Mouse (Mus musculus) ES-Bruce4 (cell line): ENCODE measurements around the gene Cntnap2.

Experiments
- CTCF ChIP-seq: IDR thresholded peaks from one replicate; pipeline ENCODE4 v1.8.1; 2011; ENCODE audit warnings: low read depth, low read length
- EP300 ChIP-seq: IDR thresholded peaks from 2 replicates; pipeline ENCODE4 v1.6.1; 2011; ENCODE audit warnings: low read depth, low read length; ENCODE audit not compliant: insufficient read depth
- POLR2A ChIP-seq: IDR thresholded peaks from one replicate; pipeline ENCODE4 v1.8.1; 2011; ENCODE audit warnings: low read length; ENCODE audit not compliant: insufficient read depth

GRCm38 (mm10) chr6:46763481-46763880 lies 1704.3 kb downstream of the Cntnap2 start:
- TF ChIP-seq CTCF, result no peak
- TF ChIP-seq POLR2A, result no peak
- TF ChIP-seq EP300, result no peak
